Mouse (Mus musculus): ENCODE measurements around the gene Mroh2a.

DNA sequence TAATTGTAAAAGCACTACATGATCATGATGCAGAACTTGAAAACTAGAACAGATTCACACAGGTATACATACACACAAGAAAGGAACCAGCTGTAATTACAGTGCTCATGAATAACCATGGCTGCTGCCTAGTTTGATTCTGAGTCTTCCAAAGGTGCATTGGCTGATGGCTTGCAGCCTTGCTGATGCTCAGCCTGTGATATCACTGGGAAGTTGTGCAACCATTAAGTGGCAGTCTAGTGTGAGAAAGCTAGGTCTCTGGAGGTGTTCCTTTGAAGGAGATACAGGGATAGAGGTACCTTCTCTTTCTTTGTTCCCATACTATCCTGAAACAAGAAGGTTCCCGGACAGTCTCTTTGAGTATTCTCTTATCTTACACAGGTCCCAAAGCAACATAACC lies 7.7 kb upstream of the Mroh2a start:
- TF ChIP-seq CTCF (IDR thresholded peaks at IDR 0.05; ENCODE audit: control insufficient read depth, insufficient read depth, low read length) (no peak), POLR2A (IDR thresholded peaks at IDR 0.05; ENCODE audit: borderline replicate concordance, control insufficient read depth, low read depth, low read length) (no peak)
